Mouse (Mus musculus) activated CD4-positive, CD25-positive, alpha-beta regulatory T cell, adult 4 months (primary cell): ENCODE measurements around the gene Gm6337. TPM values are rescaled to one million over a fixed set of nuclear protein-coding genes. Genes with fewer than 3 reads are reported as not detected.
"Not testable (repeated sequence)": the region's sequence is repeated elsewhere in the genome, so short reads cannot be mapped to it uniquely, and the experiment has no call there.

ENCODE experiments used
- ATAC-seq: one replicate; pipeline ENCODE4 v1.8.0; 2017
- polyA plus RNA-seq, 2 experiments: library from polyadenylated mRNA; unstranded; fragments of 100-300 nt; shearing (Covaris generic); gene quantifications; one replicate each; pipeline ENCODE4 v1.2.1; 2017

Gm6337 gene
- polyA plus RNA-seq = not detected

- not testable (repeated sequence) for ATAC-seq
These were observed at the start of gene Gm6337 for GRCm38 (mm10) chr14:6058167-6058566. Gene Gm6337 (minus strand): TSS chr14:6058267.

- not testable (repeated sequence) for ATAC-seq
These were observed 49.4 kb upstream of the Gm6337 start for GRCm38 (mm10) chr14:6107500-6107899.

- not testable (repeated sequence) for ATAC-seq
These were observed 35.8 kb upstream of the Gm6337 start, which contains the start of gene Gm8206 for GRCm38 (mm10) chr14:6093842-6094241. Gene Gm8206 (minus strand): TSS chr14:6093942.

Other genes with a start within 250 kb of the Gm6337 start
- not detected for gene Gm3424, start 227.9 kb downstream of the Gm6337 start, polyA plus RNA-seq
- gene Gm8237, start 177.9 kb downstream of the Gm6337 start, polyA plus RNA-seq = 1 to 10 TPM in 1 of 2 experiments, under 1 TPM in 1; 0.46 to 1.3 TPM
- 1 to 10 TPM; 1.7 to 2.9 TPM for gene Gm3248, start 96.5 kb downstream of the Gm6337 start, polyA plus RNA-seq
- gene Gm3453, start 79.1 kb downstream of the Gm6337 start, polyA plus RNA-seq = not detected
- 1 to 10 TPM; 1.4 to 3.2 TPM for gene Gm8206, start 35.7 kb upstream of the Gm6337 start, polyA plus RNA-seq
- 10 to 100 TPM in 1 of 2 experiments, 1 to 10 TPM in 1; 8.8 to 10.0 TPM for gene Gm3468, start 50.4 kb upstream of the Gm6337 start, polyA plus RNA-seq
- gene Gm3476, start 67.5 kb upstream of the Gm6337 start, polyA plus RNA-seq = not detected
- gene Gm21560, start 161.0 kb upstream of the Gm6337 start, polyA plus RNA-seq = not detected
- 1 to 10 TPM; 1.4 to 2.2 TPM for gene Gm3411, start 229.0 kb upstream of the Gm6337 start, polyA plus RNA-seq
- gene Gm21103, start 246.6 kb upstream of the Gm6337 start, polyA plus RNA-seq = under 1 TPM in 1 of 2 experiments, not detected in 1; 0.37 TPM